Mouse (Mus musculus): ENCODE data around the gene Rapgefl1. TPM values are rescaled to one million over a fixed set of nuclear protein-coding genes. Genes with fewer than 3 reads are reported as not detected.

Gene Rapgefl1
- polyA plus RNA-seq, 1 experiment from 2014 or later = 8.8 TPM

GRCm38 (mm10) chr11:98791448-98791847 lies 45.1 kb upstream of the Rapgefl1 start:
- no peak overlapping the region for H3K9ac ChIP-seq (replicated peaks; ENCODE audit: low read length)
- ATAC-seq (ENCODE audit: low FRiP score, low TSS enrichment) = no peak
- no peak overlapping the region for H3K4me2 ChIP-seq (ENCODE audit: low read length)
- H3K9me3 ChIP-seq (ENCODE audit: control insufficient read depth, low read length) = no peaks in the 10 kb centered on the region
- H3K27me3 ChIP-seq (ENCODE audit: control insufficient read depth, insufficient read depth, low read length) = no peaks in the 10 kb centered on the region
- 72% methylated on average over 1 of the region's 1 CpGs for WGBS
- no peak for DNase-seq
- H3K36me3 ChIP-seq (ENCODE audit: control insufficient read depth, insufficient read depth, low read length) = no peaks in the 10 kb centered on the region
- H3K4me1 ChIP-seq (ENCODE audit: control insufficient read depth, insufficient read depth, low read length) = peaks cover 24% of the 10 kb centered on the region
- H3K27ac ChIP-seq (replicated peaks; ENCODE audit: low read depth, low read length) = no peak overlapping the region
- H3K4me3 ChIP-seq (replicated peaks; ENCODE audit: low read depth, low read length) = no peak overlapping the region

GRCm38 (mm10) chr11:98792081-98792480 lies 44.5 kb upstream of the Rapgefl1 start:
- DNase-seq = no peak
- no peak overlapping the region; the same call in 1 of the 2 replicates for H3K9ac ChIP-seq (replicated peaks; ENCODE audit: low read length)
- no peak overlapping the region for H3K4me3 ChIP-seq (replicated peaks; ENCODE audit: low read depth, low read length)
- H3K9me3 ChIP-seq (ENCODE audit: control insufficient read depth, low read length) = no peaks in the 10 kb centered on the region
- 6% methylated on average over 4 of the region's 4 CpGs for WGBS
- no peak overlapping the region for H3K27ac ChIP-seq (replicated peaks; ENCODE audit: low read depth, low read length)
- no peak overlapping the region for H3K4me2 ChIP-seq (ENCODE audit: low read length)
- H3K4me1 ChIP-seq (ENCODE audit: control insufficient read depth, insufficient read depth, low read length) = peaks cover 17% of the 10 kb centered on the region
- H3K27me3 ChIP-seq (ENCODE audit: control insufficient read depth, insufficient read depth, low read length) = no peaks in the 10 kb centered on the region
- ATAC-seq (ENCODE audit: low FRiP score, low TSS enrichment) = no peak
- no peaks in the 10 kb centered on the region for H3K36me3 ChIP-seq (ENCODE audit: control insufficient read depth, insufficient read depth, low read length)

GRCm38 (mm10) chr11:98794469-98795014 lies 42.0 kb upstream of the Rapgefl1 start:
- Histone ChIP-seq H3K4me3 (replicated peaks; ENCODE audit: low read depth, low read length) (peak overlapping the region; percentile 100), H3K27ac (replicated peaks; ENCODE audit: low read depth, low read length) (peak overlapping the region; percentile 98), H3K4me1 (ENCODE audit: control insufficient read depth, insufficient read depth, low read length) (peaks cover 30% of the 10 kb centered on the region), H3K36me3 (ENCODE audit: control insufficient read depth, insufficient read depth, low read length) (peaks cover 11% of the 10 kb centered on the region), H3K27me3 (ENCODE audit: control insufficient read depth, insufficient read depth, low read length) (no peaks in the 10 kb centered on the region), H3K9me3 (ENCODE audit: control insufficient read depth, low read length) (no peaks in the 10 kb centered on the region), H3K9ac (replicated peaks; ENCODE audit: low read length) (peak overlapping the region; percentile 99), H3K4me2 (ENCODE audit: low read length) (peak overlapping the region; percentile 95)
- ATAC-seq (ENCODE audit: low FRiP score, low TSS enrichment) = peak; percentile 62
- DNase-seq = peak; percentile 78
- WGBS = under 1% methylated on average over 30 of the region's 30 CpGs

GRCm38 (mm10) chr11:98795015-98795713 lies 41.4 kb upstream of the Rapgefl1 start, which contains the start of gene Msl1:
Gene Msl1 (plus strand): TSS chr11:98795516.
- Histone ChIP-seq H3K9ac (replicated peaks; ENCODE audit: low read length) (peak within 1 kb of the TSS; percentile 99), H3K4me3 (replicated peaks; ENCODE audit: low read depth, low read length) (peak within 1 kb of the TSS; percentile 100), H3K36me3 (ENCODE audit: control insufficient read depth, insufficient read depth, low read length) (peaks cover 18% of the 10 kb centered on the region), H3K27ac (replicated peaks; ENCODE audit: low read depth, low read length) (peak within 1 kb of the TSS; percentile 98), H3K9me3 (ENCODE audit: control insufficient read depth, low read length) (no peaks in the 10 kb centered on the region), H3K4me1 (ENCODE audit: control insufficient read depth, insufficient read depth, low read length) (peaks cover 27% of the 10 kb centered on the region), H3K4me2 (ENCODE audit: low read length) (peak within 1 kb of the TSS; percentile 95), H3K27me3 (ENCODE audit: control insufficient read depth, insufficient read depth, low read length) (no peaks in the 10 kb centered on the region)
- ATAC-seq (ENCODE audit: low FRiP score, low TSS enrichment) (peak; percentile 79), DNase-seq (peak; percentile 94)
- under 1% methylated on average over 62 of the region's 89 CpGs for WGBS

GRCm38 (mm10) chr11:98795714-98796514 lies 40.7 kb upstream of the Rapgefl1 start:
- peak overlapping the region; percentile 98 for H3K27ac ChIP-seq (replicated peaks; ENCODE audit: low read depth, low read length)
- no peaks in the 10 kb centered on the region for H3K9me3 ChIP-seq (ENCODE audit: control insufficient read depth, low read length)
- under 1% methylated on average over 71 of the region's 74 CpGs for whole genome bisulfite sequencing
- peaks cover 25% of the 10 kb centered on the region for H3K36me3 ChIP-seq (ENCODE audit: control insufficient read depth, insufficient read depth, low read length)
- H3K4me2 ChIP-seq (ENCODE audit: low read length) = peak overlapping the region; percentile 95
- peaks cover 27% of the 10 kb centered on the region for H3K4me1 ChIP-seq (ENCODE audit: control insufficient read depth, insufficient read depth, low read length)
- peak overlapping the region; percentile 99 for H3K9ac ChIP-seq (replicated peaks; ENCODE audit: low read length)
- H3K4me3 ChIP-seq (replicated peaks; ENCODE audit: low read depth, low read length) = peak overlapping the region; percentile 100
- DNase-seq (no peak), ATAC-seq (ENCODE audit: low FRiP score, low TSS enrichment) (peak; percentile 56)
- H3K27me3 ChIP-seq (ENCODE audit: control insufficient read depth, insufficient read depth, low read length) = no peaks in the 10 kb centered on the region

GRCm38 (mm10) chr11:98796515-98797216 lies 39.9 kb upstream of the Rapgefl1 start:
- Histone ChIP-seq H3K4me1 (ENCODE audit: control insufficient read depth, insufficient read depth, low read length) (peaks cover 27% of the 10 kb centered on the region), H3K4me3 (replicated peaks; ENCODE audit: low read depth, low read length) (peak overlapping the region; percentile 100), H3K9me3 (ENCODE audit: control insufficient read depth, low read length) (no peaks in the 10 kb centered on the region), H3K27ac (replicated peaks; ENCODE audit: low read depth, low read length) (peak overlapping the region; percentile 98), H3K27me3 (ENCODE audit: control insufficient read depth, insufficient read depth, low read length) (no peaks in the 10 kb centered on the region), H3K36me3 (ENCODE audit: control insufficient read depth, insufficient read depth, low read length) (peaks cover 33% of the 10 kb centered on the region), H3K9ac (replicated peaks; ENCODE audit: low read length) (peak overlapping the region; percentile 99), H3K4me2 (ENCODE audit: low read length) (peak overlapping the region; percentile 95)
- ATAC-seq (ENCODE audit: low FRiP score, low TSS enrichment) = peak; percentile 55; the same call in 1 of the 2 replicates
- DNase-seq = peak; percentile 93
- WGBS = 4% methylated on average over 23 of the region's 23 CpGs

- Histone ChIP-seq H3K27ac (replicated peaks; ENCODE audit: low read depth, low read length) (peak overlapping the region; percentile 98; the same call in 1 of the 2 replicates), H3K9me3 (ENCODE audit: control insufficient read depth, low read length) (no peaks in the 10 kb centered on the region), H3K27me3 (ENCODE audit: control insufficient read depth, insufficient read depth, low read length) (no peaks in the 10 kb centered on the region), H3K9ac (replicated peaks; ENCODE audit: low read length) (peak overlapping the region; percentile 99), H3K4me1 (ENCODE audit: control insufficient read depth, insufficient read depth, low read length) (peaks cover 27% of the 10 kb centered on the region), H3K4me3 (replicated peaks; ENCODE audit: low read depth, low read length) (peak overlapping the region; percentile 100), H3K36me3 (ENCODE audit: control insufficient read depth, insufficient read depth, low read length) (peaks cover 39% of the 10 kb centered on the region), H3K4me2 (ENCODE audit: low read length) (peak overlapping the region; percentile 95)
- ATAC-seq (ENCODE audit: low FRiP score, low TSS enrichment) = no peak
- no peak for DNase-seq
- 14% methylated on average over 5 of the region's 5 CpGs for WGBS
These were observed 39.3 kb upstream of the Rapgefl1 start for GRCm38 (mm10) chr11:98797306-98797705.

GRCm38 (mm10) chr11:98797909-98798308 lies 38.7 kb upstream of the Rapgefl1 start:
- H3K27ac ChIP-seq (replicated peaks; ENCODE audit: low read depth, low read length) = 0 out of 2 replicates have a peak overlapping the region, but pooled peaks have one; percentile 1
- peak; percentile 46 for DNase-seq
- peaks cover 45% of the 10 kb centered on the region for H3K36me3 ChIP-seq (ENCODE audit: control insufficient read depth, insufficient read depth, low read length)
- peaks cover 26% of the 10 kb centered on the region for H3K4me1 ChIP-seq (ENCODE audit: control insufficient read depth, insufficient read depth, low read length)
- H3K9me3 ChIP-seq (ENCODE audit: control insufficient read depth, low read length) = no peaks in the 10 kb centered on the region
- peak overlapping the region; percentile 100 for H3K4me3 ChIP-seq (replicated peaks; ENCODE audit: low read depth, low read length)
- ATAC-seq (ENCODE audit: low FRiP score, low TSS enrichment) = no peak
- 46% methylated on average over 4 of the region's 4 CpGs for WGBS
- H3K27me3 ChIP-seq (ENCODE audit: control insufficient read depth, insufficient read depth, low read length) = no peaks in the 10 kb centered on the region
- peak overlapping the region; percentile 99 for H3K9ac ChIP-seq (replicated peaks; ENCODE audit: low read length)
- H3K4me2 ChIP-seq (ENCODE audit: low read length) = peak overlapping the region; percentile 95

Measured in midbrain, embryonic 14.5 days (tissue).